Mouse (Mus musculus): Measurements from ENCODE around the gene Aacs.

GRCm38 (mm10) chr5:125504692-125505091, 29.1 kb downstream of the Aacs start:
- TF ChIP-seq CTCF (IDR thresholded peaks at IDR 0.05; ENCODE audit: extremely low read depth, insufficient read length, insufficient replicate concordance, low read depth, low read length) (no peak), POLR2A (IDR thresholded peaks at IDR 0.05; ENCODE audit: low read depth, low read length) (no peak)
